Mouse (Mus musculus): ENCODE data around the gene Efcab14. TPM values are rescaled to one million over a fixed set of nuclear protein-coding genes. Genes with fewer than 3 reads are reported as not detected.
A peak's percentile ranks its signal among the peaks of the same experiment; 100 is the strongest.

Gene Efcab14
- polyA plus RNA-seq, 1 experiment from 2014 or later, result 32.9 TPM

DNA sequence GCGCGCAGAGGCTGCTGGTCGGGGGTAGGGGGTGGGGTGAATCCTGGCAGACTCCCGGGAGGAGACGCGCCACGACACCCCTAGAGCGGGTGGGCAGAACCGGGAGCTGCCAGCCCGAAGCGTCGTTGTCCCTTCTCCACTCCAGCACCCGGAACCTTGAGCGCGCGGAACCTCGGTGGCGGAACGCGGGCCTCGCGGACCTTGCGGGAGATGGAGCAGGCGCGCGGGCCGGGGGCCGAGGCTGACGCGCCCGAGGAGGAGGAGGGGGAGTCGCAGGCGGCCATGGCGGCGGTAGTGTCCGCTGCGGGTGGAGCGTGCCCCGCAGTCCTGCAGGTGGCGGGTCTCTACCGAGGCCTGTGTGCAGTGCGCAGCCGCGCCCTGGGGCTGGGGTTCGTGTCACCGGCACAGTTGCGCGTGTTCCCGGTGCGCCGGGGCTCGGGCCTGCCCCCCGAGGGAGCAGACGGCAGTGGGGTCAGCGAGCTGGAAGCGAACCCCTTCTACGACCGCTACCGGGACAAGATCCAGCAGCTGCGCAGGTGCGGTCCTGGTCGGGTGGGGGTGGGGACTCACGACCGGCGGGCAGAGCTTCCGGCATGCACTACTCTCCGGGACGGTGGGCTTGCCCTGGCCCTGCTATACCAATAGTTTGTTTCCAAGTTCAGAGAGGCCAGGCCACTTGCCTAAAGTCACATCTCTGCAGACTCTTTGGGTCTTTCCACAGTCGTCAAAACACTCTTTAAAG, 47.4 kb downstream of the Efcab14 start, which contains the start of gene Atpaf1:
Gene Atpaf1 (plus strand): TSS at position 44 of the 742 bp plus-strand sequence.
- DNase-seq (ENCODE audit: extremely low spot score, low spot score), result peak; percentile 71
- WGBS, result under 1% methylated on average over 68 of the region's 69 CpGs
- peaks cover 21% of the 10 kb centered on the region for H3K4me1 ChIP-seq
- 0 out of 2 replicates have a peak, but pooled peaks cover 6% of the 10 kb centered on the region for H3K27me3 ChIP-seq (ENCODE audit: poor library complexity, severe bottlenecking)
- H3K9me3 ChIP-seq, result no peaks in the 10 kb centered on the region
- H3K36me3 ChIP-seq (replicated peaks), result peaks cover 19% of the 10 kb centered on the region
- H3K27ac ChIP-seq, result peak within 1 kb of the TSS; percentile 94
- peak within 1 kb of the TSS; percentile 85 for H3K4me3 ChIP-seq

DNA sequence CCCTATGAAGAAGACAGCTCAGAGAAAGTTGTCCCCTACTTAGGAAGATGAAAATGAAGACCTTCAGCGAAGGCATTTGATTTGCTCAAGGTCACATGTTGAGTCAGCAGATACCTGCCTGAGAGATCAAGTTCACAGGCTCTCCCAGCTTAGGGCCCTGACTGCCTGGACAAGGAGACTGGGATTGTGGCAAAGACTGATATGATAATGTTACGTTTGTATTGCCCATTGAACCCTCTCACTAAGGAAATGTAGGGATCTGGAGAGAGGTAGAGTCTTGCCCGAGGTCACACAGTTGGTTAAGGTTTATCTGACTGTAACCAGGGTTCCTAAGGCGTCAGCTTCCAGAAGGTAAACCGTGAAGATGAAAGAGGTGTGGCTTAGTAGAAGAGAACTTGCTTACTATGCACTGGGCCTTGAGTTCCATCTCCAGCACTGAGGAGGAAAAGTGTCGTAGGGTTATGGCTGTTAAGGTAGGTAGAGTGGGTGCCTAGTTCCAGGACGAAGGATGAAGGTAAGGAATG, 48.0 kb downstream of the Efcab14 start:
- H3K36me3 ChIP-seq (replicated peaks), result peaks cover 26% of the 10 kb centered on the region
- DNase-seq (ENCODE audit: extremely low spot score, low spot score), result no peak
- H3K4me1 ChIP-seq, result peaks cover 21% of the 10 kb centered on the region
- H3K27ac ChIP-seq, result peak overlapping the region; percentile 94
- WGBS, result 67% methylated on average over 7 of the region's 7 CpGs
- H3K27me3 ChIP-seq (ENCODE audit: poor library complexity, severe bottlenecking), result 0 out of 2 replicates have a peak, but pooled peaks cover 6% of the 10 kb centered on the region
- H3K9me3 ChIP-seq, result no peaks in the 10 kb centered on the region
- H3K4me3 ChIP-seq, result peak overlapping the region; percentile 85

- no peak for DNase-seq (ENCODE audit: extremely low spot score, low spot score)
- Histone ChIP-seq H3K9me3 (no peaks in the 10 kb centered on the region), H3K27me3 (ENCODE audit: poor library complexity, severe bottlenecking) (no peaks in the 10 kb centered on the region), H3K4me1 (peaks cover 4% of the 10 kb centered on the region), H3K36me3 (replicated peaks) (peaks cover 63% of the 10 kb centered on the region), H3K27ac (no peak overlapping the region), H3K4me3 (no peak overlapping the region)
- 86% methylated on average over 3 of the region's 3 CpGs for WGBS
These were observed 53.3 kb downstream of the Efcab14 start for GRCm38 (mm10) chr4:115790864-115791263.

GRCm38 (mm10) chr4:115795360-115795759, 57.8 kb downstream of the Efcab14 start:
- no peaks in the 10 kb centered on the region for H3K9me3 ChIP-seq
- no peaks in the 10 kb centered on the region for H3K27me3 ChIP-seq (ENCODE audit: poor library complexity, severe bottlenecking)
- 94% methylated on average over 3 of the region's 3 CpGs for WGBS
- no peaks in the 10 kb centered on the region for H3K4me1 ChIP-seq
- peaks cover 84% of the 10 kb centered on the region for H3K36me3 ChIP-seq (replicated peaks)
- H3K27ac ChIP-seq, result no peak overlapping the region
- no peak overlapping the region for H3K4me3 ChIP-seq
- DNase-seq (ENCODE audit: extremely low spot score, low spot score), result no peak

DNA sequence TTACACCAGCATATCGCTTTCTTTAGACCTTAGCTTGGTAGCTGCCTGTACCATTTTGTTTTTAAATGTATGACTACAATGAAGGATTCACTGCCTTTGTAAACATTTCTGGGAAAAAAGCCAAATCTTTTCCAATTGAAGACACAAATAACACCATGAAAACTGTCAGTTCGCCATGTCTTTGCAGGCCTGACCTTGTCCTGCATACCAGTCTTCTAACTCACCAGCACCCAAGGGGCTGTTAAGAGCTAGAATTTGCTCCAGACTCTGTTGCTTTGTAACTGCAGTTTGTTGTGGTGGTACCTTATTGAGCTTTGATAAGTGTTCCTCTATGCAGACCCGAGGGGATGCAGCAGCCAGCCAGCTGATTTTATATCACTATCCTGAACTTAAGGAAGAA, 62.4 kb downstream of the Efcab14 start:
- H3K27me3 ChIP-seq (ENCODE audit: poor library complexity, severe bottlenecking), result no peaks in the 10 kb centered on the region
- H3K36me3 ChIP-seq (replicated peaks), result peaks cover 75% of the 10 kb centered on the region
- H3K9me3 ChIP-seq, result no peaks in the 10 kb centered on the region
- H3K27ac ChIP-seq, result no peak overlapping the region
- 91% methylated on average over 3 of the region's 3 CpGs for WGBS
- H3K4me1 ChIP-seq, result no peaks in the 10 kb centered on the region
- DNase-seq (ENCODE audit: extremely low spot score, low spot score), result no peak
- no peak overlapping the region for H3K4me3 ChIP-seq

GRCm38 (mm10) chr4:115812326-115812725, 74.8 kb downstream of the Efcab14 start:
- H3K9me3 ChIP-seq, result no peaks in the 10 kb centered on the region
- DNase-seq (ENCODE audit: extremely low spot score, low spot score), result no peak
- H3K27ac ChIP-seq, result no peak overlapping the region
- H3K4me1 ChIP-seq, result no peaks in the 10 kb centered on the region
- H3K27me3 ChIP-seq (ENCODE audit: poor library complexity, severe bottlenecking), result no peaks in the 10 kb centered on the region
- H3K36me3 ChIP-seq (replicated peaks), result peaks cover 54% of the 10 kb centered on the region
- WGBS, result 84% methylated on average over 4 of the region's 4 CpGs
- no peak overlapping the region for H3K4me3 ChIP-seq

DNA sequence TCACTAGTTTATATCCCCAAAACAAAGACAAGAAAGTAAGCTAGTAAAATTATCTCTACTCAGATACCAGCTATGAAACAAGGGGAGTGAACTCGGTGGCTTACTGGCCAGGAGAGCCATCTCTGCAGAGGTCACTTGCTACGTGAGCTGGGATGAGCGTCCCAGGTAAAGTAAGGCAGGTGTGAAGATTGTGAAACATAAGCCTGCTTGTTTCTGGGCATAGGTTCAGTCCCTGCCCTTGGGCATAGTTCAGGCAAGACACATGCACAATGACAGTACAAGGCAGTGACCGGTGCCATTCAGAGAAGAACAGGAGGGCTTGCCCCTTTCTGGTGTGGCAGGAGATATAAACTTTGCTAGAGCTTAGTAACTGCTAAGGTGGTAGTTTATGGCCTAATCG, 78.1 kb downstream of the Efcab14 start:
- Histone ChIP-seq H3K27me3 (ENCODE audit: poor library complexity, severe bottlenecking) (no peaks in the 10 kb centered on the region), H3K36me3 (replicated peaks) (peaks cover 49% of the 10 kb centered on the region), H3K9me3 (no peaks in the 10 kb centered on the region), H3K4me1 (no peaks in the 10 kb centered on the region), H3K4me3 (no peak overlapping the region), H3K27ac (no peak overlapping the region)
- 92% methylated on average over 5 of the region's 5 CpGs for WGBS
- no peak for DNase-seq (ENCODE audit: extremely low spot score, low spot score)

DNA sequence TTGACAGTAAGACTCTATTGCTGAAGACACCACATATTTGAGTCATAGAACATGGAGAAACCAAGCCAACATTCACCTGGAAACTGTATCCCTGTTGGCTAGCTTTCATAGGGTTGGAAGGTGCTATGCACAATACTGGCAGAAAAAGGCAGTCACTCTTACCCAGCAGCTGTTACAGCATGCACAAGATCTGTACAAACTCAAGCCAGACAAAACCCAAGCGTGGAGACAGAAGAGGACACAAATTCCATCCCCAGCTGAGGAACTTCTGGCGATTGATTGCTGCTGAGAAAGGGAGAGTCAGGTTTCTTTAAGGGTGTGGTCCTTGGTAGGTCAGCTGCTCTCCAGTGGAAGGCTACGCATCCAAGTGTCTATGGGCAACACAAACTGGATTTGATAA, 82.7 kb downstream of the Efcab14 start:
- Histone ChIP-seq H3K9me3 (no peaks in the 10 kb centered on the region), H3K36me3 (replicated peaks) (peaks cover 15% of the 10 kb centered on the region), H3K27me3 (ENCODE audit: poor library complexity, severe bottlenecking) (no peaks in the 10 kb centered on the region; the same call in 1 of the 2 replicates), H3K27ac (no peak overlapping the region), H3K4me1 (0 out of 2 replicates have a peak, but pooled peaks cover 5% of the 10 kb centered on the region), H3K4me3 (no peak overlapping the region)
- DNase-seq (ENCODE audit: extremely low spot score, low spot score), result no peak
- WGBS, result 76% methylated on average over 3 of the region's 3 CpGs

- Histone ChIP-seq H3K36me3 (replicated peaks) (peaks cover 7% of the 10 kb centered on the region; the same call in 1 of the 2 replicates), H3K9me3 (no peaks in the 10 kb centered on the region), H3K4me3 (no peak overlapping the region), H3K27ac (no peak overlapping the region), H3K27me3 (ENCODE audit: poor library complexity, severe bottlenecking) (peaks cover 7% of the 10 kb centered on the region), H3K4me1 (0 out of 2 replicates have a peak, but pooled peaks cover 5% of the 10 kb centered on the region)
- WGBS, result 79% methylated on average over 3 of the region's 3 CpGs
- DNase-seq (ENCODE audit: extremely low spot score, low spot score), result no peak
These were observed 83.4 kb downstream of the Efcab14 start for GRCm38 (mm10) chr4:115820944-115821343.

DNA sequence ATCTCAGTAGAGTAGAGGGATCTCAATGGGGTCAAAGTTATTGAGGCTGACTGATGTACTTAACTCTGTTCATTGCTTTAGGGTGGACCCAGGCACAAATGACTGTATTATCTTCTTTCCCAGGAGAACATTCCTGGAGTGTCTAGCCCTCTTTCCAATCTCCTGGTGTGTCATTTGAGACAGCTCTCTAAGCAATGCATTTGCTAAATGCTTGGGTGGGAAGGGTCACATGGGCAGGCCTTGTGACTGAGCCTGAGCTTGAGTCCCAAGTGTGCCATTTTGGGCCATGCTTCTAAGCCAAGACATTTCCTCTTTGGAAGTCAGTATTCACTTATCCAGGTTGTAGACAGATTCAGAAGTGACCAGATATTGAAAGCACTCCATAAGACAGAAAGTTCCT, 83.9 kb downstream of the Efcab14 start:
- Histone ChIP-seq H3K4me3 (no peak overlapping the region), H3K36me3 (replicated peaks) (peaks cover 2% of the 10 kb centered on the region; the same call in 1 of the 2 replicates), H3K9me3 (no peaks in the 10 kb centered on the region), H3K4me1 (0 out of 2 replicates have a peak, but pooled peaks cover 5% of the 10 kb centered on the region), H3K27me3 (ENCODE audit: poor library complexity, severe bottlenecking) (peaks cover 11% of the 10 kb centered on the region), H3K27ac (no peak overlapping the region)
- DNase-seq (ENCODE audit: extremely low spot score, low spot score), result no peak

DNA sequence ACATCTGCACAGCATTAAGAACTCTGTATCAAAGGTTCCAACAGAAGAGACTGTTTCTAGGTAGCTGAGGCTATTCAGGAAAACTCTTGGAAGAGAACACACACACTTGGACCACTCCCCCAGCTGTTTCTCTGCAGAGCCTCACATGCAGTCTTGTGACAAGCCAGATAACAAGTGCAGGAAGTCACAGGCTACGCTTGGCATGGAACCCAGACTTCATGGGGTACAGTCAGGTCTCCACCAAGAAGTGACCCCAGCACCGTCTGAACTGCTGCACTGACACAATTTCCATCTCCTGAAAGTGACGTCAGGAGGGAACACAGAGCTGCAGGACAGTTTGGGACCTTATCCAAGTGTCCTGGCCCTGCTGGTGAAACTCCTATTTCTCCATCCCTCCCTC, 84.4 kb downstream of the Efcab14 start:
- Histone ChIP-seq H3K27me3 (ENCODE audit: poor library complexity, severe bottlenecking) (peaks cover 16% of the 10 kb centered on the region), H3K4me1 (0 out of 2 replicates have a peak, but pooled peaks cover 5% of the 10 kb centered on the region), H3K4me3 (no peak overlapping the region), H3K9me3 (no peaks in the 10 kb centered on the region), H3K27ac (no peak overlapping the region), H3K36me3 (replicated peaks) (0 out of 2 replicates have a peak, but pooled peaks cover 2% of the 10 kb centered on the region)
- 81% methylated on average over 3 of the region's 3 CpGs for WGBS
- no peak for DNase-seq (ENCODE audit: extremely low spot score, low spot score)

- Histone ChIP-seq H3K9me3 (no peaks in the 10 kb centered on the region), H3K4me3 (no peak overlapping the region), H3K27ac (no peak overlapping the region), H3K4me1 (peaks cover 19% of the 10 kb centered on the region), H3K36me3 (replicated peaks) (0 out of 2 replicates have a peak, but pooled peaks cover 2% of the 10 kb centered on the region), H3K27me3 (ENCODE audit: poor library complexity, severe bottlenecking) (peaks cover 28% of the 10 kb centered on the region)
- 75% methylated on average over 2 of the region's 2 CpGs for WGBS
- DNase-seq (ENCODE audit: extremely low spot score, low spot score), result no peak
These were observed 86.6 kb downstream of the Efcab14 start for GRCm38 (mm10) chr4:115824178-115824577.

DNA sequence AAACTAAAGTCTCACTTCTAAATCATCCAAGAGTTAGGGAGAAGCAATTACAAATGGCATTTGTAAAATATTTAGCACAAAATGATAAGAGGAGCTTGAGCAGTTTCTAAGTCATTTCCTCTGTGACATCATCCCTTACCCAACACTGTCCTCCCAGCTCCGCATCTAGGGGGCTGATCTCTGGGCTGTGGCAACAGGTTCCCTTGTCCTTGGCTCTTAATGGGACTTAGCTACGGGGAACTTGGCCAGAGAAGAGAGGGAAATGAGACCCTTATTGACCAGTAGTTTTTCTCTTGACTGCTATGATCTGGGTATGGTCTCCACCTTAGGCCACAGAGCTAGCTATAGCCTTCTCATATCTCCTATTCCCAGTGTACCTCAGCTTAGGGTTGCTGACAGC, 87.7 kb downstream of the Efcab14 start:
- Histone ChIP-seq H3K4me1 (peaks cover 19% of the 10 kb centered on the region), H3K36me3 (replicated peaks) (no peaks in the 10 kb centered on the region), H3K27me3 (ENCODE audit: poor library complexity, severe bottlenecking) (peaks cover 39% of the 10 kb centered on the region), H3K4me3 (no peak overlapping the region), H3K27ac (no peak overlapping the region), H3K9me3 (no peaks in the 10 kb centered on the region)
- DNase-seq (ENCODE audit: extremely low spot score, low spot score), result no peak
- 85% methylated on average over 2 of the region's 2 CpGs for WGBS

All from forebrain, embryonic 10.5 days (tissue).